Mouse (Mus musculus) NIH3T3 (cell line): ENCODE measurements around the gene Ensa.

Experiments
- DNase-seq: peaks from one replicate; pipeline ENCODE4 v3.0.0-alpha.2; 2012; ENCODE audit warnings: low read depth

Ensa gene

DNA sequence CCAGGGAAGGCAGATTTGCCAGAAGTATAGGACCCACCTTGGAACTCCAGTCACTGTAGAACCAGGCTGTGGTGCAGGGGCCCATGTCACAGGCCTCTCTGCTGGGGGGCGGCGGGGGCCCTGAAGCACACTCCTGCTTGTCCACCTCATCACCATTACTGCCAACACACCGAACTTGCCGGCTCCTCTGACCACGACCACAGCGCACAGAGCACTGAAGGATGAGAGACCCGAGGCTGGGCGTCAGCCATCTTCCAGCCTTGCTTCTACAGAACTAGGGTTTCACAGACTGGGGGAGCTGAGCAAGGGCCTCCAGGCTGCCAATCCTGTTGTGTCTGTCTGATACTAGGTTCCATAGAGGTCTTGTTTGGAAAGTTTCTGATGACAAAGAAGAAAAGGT lies 54.8 kb downstream of the Ensa start:
- no peak for DNase-seq

DNA sequence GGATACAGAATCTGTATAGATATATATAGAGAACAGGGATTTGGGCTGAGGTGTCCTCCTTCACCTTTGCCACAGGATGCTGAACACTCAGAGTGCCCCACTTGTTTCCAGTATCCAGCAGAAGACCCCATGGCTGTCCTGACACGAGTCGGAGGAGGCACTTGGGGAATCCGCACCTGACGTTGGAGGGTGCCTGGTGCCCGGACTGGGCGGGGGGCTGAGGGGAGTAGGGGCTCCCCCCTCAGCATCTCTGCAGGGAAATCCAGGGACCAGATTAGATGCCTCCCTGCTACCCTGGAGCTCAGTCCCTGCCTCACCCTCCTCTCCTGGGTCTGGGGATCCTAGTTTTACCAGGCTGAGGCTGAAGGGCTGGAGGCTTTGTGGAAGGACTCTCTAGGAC lies 55.9 kb downstream of the Ensa start:
- DNase-seq: no peak

DNA sequence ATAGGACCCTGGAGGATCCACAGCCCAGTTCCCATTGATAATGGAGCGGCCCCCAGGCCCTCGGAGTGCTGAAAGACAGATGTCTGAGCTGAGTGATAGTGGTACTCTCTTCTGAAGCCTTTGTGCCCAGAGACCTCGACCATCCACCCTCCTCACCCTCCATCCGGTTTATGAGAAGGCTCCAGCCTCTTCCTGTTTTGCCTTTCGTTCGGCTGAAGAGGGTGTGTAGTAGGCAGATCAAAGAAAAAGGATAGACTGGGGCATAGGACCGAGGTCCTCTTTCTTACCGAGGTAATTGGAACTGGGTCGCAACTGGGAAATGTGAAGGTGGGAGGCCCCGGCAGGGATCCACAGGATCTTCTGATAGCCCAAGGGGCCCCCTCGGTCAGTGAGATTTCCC lies 56.6 kb downstream of the Ensa start:
- no peak for DNase-seq
